Mouse (Mus musculus) activated CD4-positive, CD25-positive, alpha-beta regulatory T cell, adult 4 months (primary cell): ENCODE measurements around the gene Hsbp1. TPM values are rescaled to one million over a fixed set of nuclear protein-coding genes. Genes with fewer than 3 reads are reported as not detected.

Experiments
- ATAC-seq: one replicate; pipeline ENCODE4 v1.8.0; 2017
- polyA plus RNA-seq, 2 experiments: library from polyadenylated mRNA; unstranded; fragments of 100-300 nt; shearing (Covaris generic); gene quantifications; one replicate each; pipeline ENCODE4 v1.2.1; 2017

The Hsbp1 gene
- polyA plus RNA-seq, 2 experiments from 2014 or later, result 201 to 231 TPM

DNA sequence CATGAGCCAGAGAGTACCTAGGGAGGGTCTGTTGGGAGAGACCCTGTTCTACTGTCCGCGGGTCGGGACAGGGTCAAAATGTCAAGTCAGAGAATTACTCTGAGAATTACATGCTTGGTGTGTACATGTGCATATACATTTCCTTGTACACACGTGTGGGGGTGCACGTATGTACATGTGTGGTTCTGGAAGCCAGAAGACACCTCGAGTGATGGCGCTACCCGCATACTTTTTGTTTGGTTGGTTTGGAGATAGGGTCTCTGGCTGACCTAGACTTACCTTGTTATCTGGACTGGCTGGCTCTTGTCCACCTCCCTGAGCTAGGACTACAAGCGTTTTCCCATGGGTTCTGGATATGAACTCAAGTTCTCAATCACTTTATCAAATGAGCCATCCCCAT lies 49.8 kb downstream of the Hsbp1 start:
- no peak for ATAC-seq

DNA sequence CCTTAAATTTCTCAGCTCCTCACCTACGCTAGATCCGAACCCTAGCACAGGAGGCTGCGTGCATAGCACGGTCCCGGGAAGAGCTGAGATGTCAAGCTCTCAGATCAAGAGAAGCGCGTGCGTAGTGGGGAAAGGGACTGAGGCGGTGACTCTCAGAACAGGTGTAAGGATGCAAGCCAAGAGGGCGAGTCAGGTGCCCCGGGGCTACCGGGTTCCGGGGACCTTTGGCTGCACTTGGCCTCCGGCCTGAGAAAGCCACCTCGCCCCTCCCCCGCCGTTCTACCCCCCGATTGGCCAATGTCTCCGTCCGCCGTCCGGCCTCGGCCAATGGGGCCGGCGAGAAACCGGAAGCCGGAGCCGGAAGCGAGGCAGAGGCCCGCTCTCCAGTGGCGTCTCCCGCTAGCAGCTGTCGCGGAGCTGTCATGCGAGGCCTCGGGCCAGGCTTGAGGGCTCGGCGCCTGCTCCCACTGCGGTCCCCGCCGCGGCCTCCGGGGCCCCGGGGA lies 50.3 kb downstream of the Hsbp1 start, which contains the start of gene Mlycd:
Mlycd (plus strand) TSS at position 355 of the 503 bp plus-strand sequence.
- ATAC-seq, result peak; percentile 92

DNA sequence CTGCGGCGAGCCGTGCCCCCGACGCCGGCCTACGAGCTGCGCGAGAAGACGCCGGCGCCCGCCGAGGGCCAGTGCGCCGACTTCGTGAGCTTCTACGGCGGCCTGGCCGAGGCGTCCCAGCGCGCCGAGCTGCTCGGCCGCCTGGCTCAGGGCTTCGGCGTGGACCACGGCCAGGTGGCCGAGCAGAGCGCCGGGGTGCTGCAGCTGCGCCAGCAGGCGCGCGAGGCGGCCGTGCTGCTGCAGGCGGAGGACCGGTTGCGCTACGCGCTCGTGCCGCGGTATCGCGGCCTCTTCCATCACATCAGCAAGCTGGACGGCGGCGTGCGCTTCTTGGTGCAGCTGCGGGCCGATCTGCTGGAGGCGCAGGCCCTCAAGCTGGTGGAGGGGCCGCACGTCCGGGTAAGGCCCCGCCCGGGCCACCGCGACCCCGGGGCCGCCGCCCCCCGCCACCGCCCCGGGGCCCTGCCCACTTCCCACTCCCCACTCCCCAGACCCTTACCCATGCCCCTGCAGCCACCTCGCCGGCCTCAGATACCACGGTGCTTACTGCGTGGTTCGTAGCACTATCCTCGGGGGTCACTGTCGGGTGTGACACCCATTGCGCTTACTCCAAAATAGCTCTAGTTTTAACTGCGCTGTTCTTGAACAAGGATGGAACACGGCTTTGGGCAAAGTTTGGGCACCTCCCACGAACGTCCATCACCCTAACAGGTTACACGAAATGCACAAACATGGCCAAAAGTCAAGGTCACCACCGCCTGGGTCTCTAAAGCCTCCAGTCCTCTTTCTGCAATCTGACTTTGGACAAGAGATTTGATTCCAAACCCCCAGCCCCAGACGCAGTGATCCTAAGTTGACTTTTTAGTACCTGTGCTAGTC lies 51.0 kb downstream of the Hsbp1 start:
- peak; percentile 10 for ATAC-seq

Other genes with a start within 250 kb of the Hsbp1 start
- 1 to 10 TPM; 4.2 to 6.4 TPM for gene Mlycd, start 50.4 kb downstream of the Hsbp1 start, polyA plus RNA-seq
- gene Osgin1, start 89.6 kb downstream of the Hsbp1 start, polyA plus RNA-seq, result 10 to 100 TPM in 1 of 2 experiments, 1 to 10 TPM in 1; 8.0 to 18.6 TPM
- gene Necab2, start 102.2 kb downstream of the Hsbp1 start, polyA plus RNA-seq, result not detected
- not detected for gene Slc38a8, start 157.2 kb downstream of the Hsbp1 start, polyA plus RNA-seq
- 10 to 100 TPM; 28.6 to 44.1 TPM for gene Mbtps1, start 214.2 kb downstream of the Hsbp1 start, polyA plus RNA-seq
- gene Hsdl1, start 230.7 kb downstream of the Hsbp1 start, polyA plus RNA-seq, result 10 to 100 TPM; 44.3 to 54.5 TPM
- not detected for gene Dnaaf1, start 230.7 kb downstream of the Hsbp1 start, polyA plus RNA-seq